Mouse (Mus musculus) forebrain, embryonic 11.5 days (tissue): ENCODE data around the gene Unc5cl. TPM values are rescaled to one million over a fixed set of nuclear protein-coding genes. Genes with fewer than 3 reads are reported as not detected.

Experiments used
- ATAC-seq: fragments of 200-750 bp; cut with Nextera tagmentation; replicated peaks from 2 replicates; pipeline ENCODE4 v1.8.0; 2017; ENCODE audit warnings: moderate TSS enrichment; ENCODE audit not compliant: low FRiP score
- DNase-seq: peaks from one replicate; pipeline ENCODE4 v3.0.0-alpha.2; 2017; ENCODE audit warnings: low spot score
- H3K27ac ChIP-seq: fragments of 300-500 bp; sonication (generic); 2 replicates; pipeline ENCODE4 v1.5.1; 2014; ENCODE audit warnings: low read depth, low read length
- H3K27me3 ChIP-seq: fragments of 300-500 bp; sonication (generic); 2 replicates; pipeline ENCODE4 v1.6.1; 2014; ENCODE audit warnings: mild to moderate bottlenecking, low read length, mixed read lengths; ENCODE audit not compliant: control insufficient read depth, insufficient read depth
- H3K36me3 ChIP-seq: fragments of 300-500 bp; sonication (generic); 2 replicates; pipeline ENCODE4 v1.6.1; 2014; ENCODE audit warnings: mild to moderate bottlenecking, low read length, moderate library complexity, mixed read lengths; ENCODE audit not compliant: control insufficient read depth, insufficient read depth
- H3K4me1 ChIP-seq: fragments of 300-500 bp; sonication (generic); replicated peaks from 2 replicates; pipeline ENCODE4 v1.6.1; 2014; ENCODE audit warnings: low read length, mixed read lengths; ENCODE audit not compliant: control insufficient read depth, insufficient read depth
- H3K4me2 ChIP-seq: fragments of 300-500 bp; sonication (generic); 2 replicates; pipeline ENCODE4 v1.6.1; 2014; ENCODE audit warnings: low read depth, mild to moderate bottlenecking, low read length, moderate library complexity, mixed read lengths; ENCODE audit not compliant: severe bottlenecking
- H3K4me3 ChIP-seq: fragments of 300-500 bp; sonication (generic); 2 replicates; pipeline ENCODE4 v1.5.1; 2014; ENCODE audit warnings: low read depth, low read length
- H3K9ac ChIP-seq: fragments of 300-500 bp; sonication (generic); 2 replicates; pipeline ENCODE4 v1.6.1; 2014; ENCODE audit warnings: low read length
- H3K9me3 ChIP-seq: fragments of 300-500 bp; sonication (generic); 2 replicates; pipeline ENCODE4 v1.6.1; 2016; ENCODE audit warnings: low read length, mixed read lengths; ENCODE audit not compliant: control insufficient read depth
- WGBS: fragments of 180-500 bp; shearing (Covaris S2); extraction: QIAGEN DNeasy Blood & Tissue Kit; methylation state at CpG from one replicate; pipeline ENCODE4 v1.1.7; 2014; 5-methylcytosine and 5-hydroxymethylcytosine counted together
- polyA plus RNA-seq: library from polyadenylated mRNA; unstranded; fragments of >200 nt; fragmentation: Nextera tagmentation; extraction: Ambion mirVana; gene quantifications from 2 replicates; pipeline ENCODE4 v1.2.1, GENCODE M21; 2014

The Unc5cl gene
- polyA plus RNA-seq = 0.17 and 0.25 TPM in 2 replicates

DNA sequence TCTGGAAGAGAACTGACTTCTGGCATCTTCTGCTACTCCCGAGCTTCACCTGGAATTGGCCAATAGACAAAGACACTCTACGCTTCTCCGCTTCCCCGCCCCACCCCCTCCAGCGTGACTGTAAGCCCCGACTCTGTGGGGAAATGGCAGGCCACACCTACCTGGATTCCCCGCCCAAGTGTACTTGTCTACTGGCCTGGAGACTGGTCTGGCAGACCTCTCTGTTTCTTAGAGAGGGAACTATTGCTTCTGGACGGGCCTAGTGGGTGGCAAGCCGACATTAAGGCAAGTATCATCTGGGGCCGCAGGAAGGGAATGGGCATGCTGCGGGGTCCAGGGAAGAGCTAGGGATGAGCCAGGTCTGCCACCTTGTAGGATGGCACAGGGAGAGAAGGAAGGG, at the start of gene Unc5cl:
Gene Unc5cl, plus strand, starts transcription at position 214 of the 400 bp plus-strand sequence.
- Histone ChIP-seq H3K4me2 (no peak within 1 kb of the TSS), H3K4me1 (no peaks in the 10 kb centered on the region), H3K9ac (no peak within 1 kb of the TSS), H3K36me3 (no peaks in the 10 kb centered on the region), H3K27ac (no peak within 1 kb of the TSS), H3K9me3 (no peaks in the 10 kb centered on the region), H3K4me3 (no peak within 1 kb of the TSS), H3K27me3 (no peaks in the 10 kb centered on the region)
- DNase-seq = no peak
- ATAC-seq = no peak
- 61% methylated on average over 11 of the region's 11 CpGs for WGBS

- Histone ChIP-seq H3K4me3 (no peak overlapping the region), H3K4me1 (peaks cover 5% of the 10 kb centered on the region; the same call in 1 of the 2 replicates), H3K36me3 (no peaks in the 10 kb centered on the region), H3K27me3 (no peaks in the 10 kb centered on the region), H3K4me2 (peak overlapping the region; percentile 77; the same call in 1 of the 2 replicates), H3K9ac (peak overlapping the region; percentile 100; the same call in 1 of the 2 replicates), H3K9me3 (no peaks in the 10 kb centered on the region), H3K27ac (no peak overlapping the region)
- DNase-seq (no peak), ATAC-seq (no peak)
- WGBS = 94% methylated on average over 4 of the region's 4 CpGs
Observed at GRCm38 (mm10) chr17:48407154-48407553, 47.5 kb upstream of the Unc5cl start.

DNA sequence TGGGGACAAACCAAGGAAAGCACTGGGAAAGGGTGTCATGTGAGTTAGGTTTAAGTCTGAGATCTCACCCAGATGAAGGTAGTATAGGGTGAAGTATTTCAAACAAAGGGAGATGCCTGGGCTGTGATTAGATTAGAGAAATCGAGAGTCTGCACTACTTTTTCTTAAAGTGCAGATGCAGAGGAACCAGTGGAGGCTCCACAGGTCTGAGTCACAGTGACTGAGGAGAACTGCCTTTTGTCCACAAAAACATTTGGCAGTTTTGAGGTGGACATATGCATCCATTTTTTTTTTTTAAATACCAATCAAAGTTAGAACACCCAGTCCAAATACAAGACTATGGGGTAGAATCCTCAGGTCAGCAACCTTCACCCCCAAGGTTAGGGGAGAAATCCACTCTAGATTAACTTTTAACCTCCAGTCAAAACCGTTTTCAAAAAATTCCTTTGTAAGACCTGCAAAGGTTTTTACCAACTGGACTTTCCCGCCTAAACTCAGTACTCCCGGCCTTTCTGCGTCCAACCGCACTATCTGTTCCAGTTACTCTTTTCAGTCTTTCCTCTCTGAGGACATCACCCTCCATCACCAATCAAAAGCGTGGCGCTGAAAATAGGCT, 46.7 kb upstream of the Unc5cl start:
- Histone ChIP-seq H3K27me3 (no peaks in the 10 kb centered on the region), H3K9me3 (no peaks in the 10 kb centered on the region), H3K27ac (peak overlapping the region; percentile 100), H3K4me1 (peaks cover 5% of the 10 kb centered on the region; the same call in 1 of the 2 replicates), H3K4me3 (peak overlapping the region; percentile 84), H3K9ac (peak overlapping the region; percentile 100), H3K36me3 (no peaks in the 10 kb centered on the region), H3K4me2 (peak overlapping the region; percentile 77)
- WGBS = 15% methylated on average over 8 of the region's 8 CpGs
- ATAC-seq (no peak), DNase-seq (no peak)

GRCm38 (mm10) chr17:48408526-48409291, 46.0 kb upstream of the Unc5cl start:
- no peaks in the 10 kb centered on the region for H3K36me3 ChIP-seq
- WGBS = under 1% methylated on average over 39 of the region's 47 CpGs
- ATAC-seq (peak; percentile 37), DNase-seq (peak; percentile 85)
- H3K9ac ChIP-seq = peak overlapping the region; percentile 100
- H3K4me3 ChIP-seq = peak overlapping the region; percentile 84
- H3K27me3 ChIP-seq = no peaks in the 10 kb centered on the region
- H3K27ac ChIP-seq = peak overlapping the region; percentile 100
- H3K4me1 ChIP-seq = peaks cover 5% of the 10 kb centered on the region; the same call in 1 of the 2 replicates
- no peaks in the 10 kb centered on the region for H3K9me3 ChIP-seq
- H3K4me2 ChIP-seq = peak overlapping the region; percentile 77

- WGBS = under 1% methylated on average over 72 of the region's 84 CpGs
- H3K27me3 ChIP-seq = no peaks in the 10 kb centered on the region
- DNase-seq (peak; percentile 100), ATAC-seq (peak; percentile 97)
- H3K4me1 ChIP-seq = peaks cover 5% of the 10 kb centered on the region; the same call in 1 of the 2 replicates
- peak within 1 kb of the TSS; percentile 77 for H3K4me2 ChIP-seq
- H3K36me3 ChIP-seq = no peaks in the 10 kb centered on the region; the same call in 1 of the 2 replicates
- peak within 1 kb of the TSS; percentile 100 for H3K9ac ChIP-seq
- H3K4me3 ChIP-seq = peak within 1 kb of the TSS; percentile 84
- no peaks in the 10 kb centered on the region for H3K9me3 ChIP-seq
- peak within 1 kb of the TSS; percentile 100 for H3K27ac ChIP-seq
Observed at GRCm38 (mm10) chr17:48409380-48410298, 45.1 kb upstream of the Unc5cl start, which contains the start of the genes Nfya and Oard1. Nfya (minus strand) TSS chr17:48409906. Oard1 (plus strand) TSS chr17:48410014.

DNA sequence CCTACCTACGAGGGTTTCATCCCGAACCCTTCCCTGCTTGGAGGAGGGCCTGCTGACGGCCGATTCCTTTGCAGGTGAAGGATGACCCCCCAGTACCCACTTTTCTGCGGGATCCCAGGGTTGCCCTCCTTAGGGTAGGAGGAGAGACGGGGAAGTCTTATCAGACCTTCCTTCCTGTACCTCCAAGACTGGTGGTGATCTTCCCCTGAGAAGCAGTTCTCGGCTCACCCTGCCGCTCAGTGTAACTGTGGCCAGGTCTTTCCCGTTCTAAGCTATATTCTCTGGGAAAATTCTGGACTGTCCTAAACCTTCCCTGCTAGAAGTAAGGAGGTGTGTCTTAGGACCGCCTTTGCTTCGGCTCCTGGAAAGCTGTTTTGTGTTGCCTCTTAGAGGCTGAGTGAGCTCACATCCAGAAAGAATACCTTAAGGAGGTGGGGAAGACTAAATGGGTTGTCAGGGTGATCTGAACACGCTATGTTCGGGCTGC, 44.4 kb upstream of the Unc5cl start:
- DNase-seq (no peak), ATAC-seq (peak; percentile 26)
- peak overlapping the region; percentile 84 for H3K4me3 ChIP-seq
- H3K4me2 ChIP-seq = peak overlapping the region; percentile 54
- H3K9me3 ChIP-seq = no peaks in the 10 kb centered on the region
- H3K9ac ChIP-seq = peak overlapping the region; percentile 86
- WGBS = 0% methylated on average over 13 of the region's 13 CpGs
- no peaks in the 10 kb centered on the region; the same call in 1 of the 2 replicates for H3K36me3 ChIP-seq
- H3K4me1 ChIP-seq = peaks cover 5% of the 10 kb centered on the region; the same call in 1 of the 2 replicates
- no peaks in the 10 kb centered on the region for H3K27me3 ChIP-seq
- H3K27ac ChIP-seq = peak overlapping the region; percentile 98

GRCm38 (mm10) chr17:48411241-48411640, 43.5 kb upstream of the Unc5cl start:
- Histone ChIP-seq H3K4me3 (peak overlapping the region; percentile 84), H3K9me3 (no peaks in the 10 kb centered on the region), H3K4me2 (peak overlapping the region; percentile 54), H3K36me3 (no peaks in the 10 kb centered on the region; the same call in 1 of the 2 replicates), H3K27ac (peak overlapping the region; percentile 98; the same call in 1 of the 2 replicates), H3K9ac (peak overlapping the region; percentile 86), H3K27me3 (no peaks in the 10 kb centered on the region), H3K4me1 (peaks cover 5% of the 10 kb centered on the region; the same call in 1 of the 2 replicates)
- 63% methylated on average over 8 of the region's 8 CpGs for WGBS
- ATAC-seq (no peak), DNase-seq (no peak)
